Mouse (Mus musculus): ENCODE data around the gene Ccdc162. TPM values are rescaled to one million over a fixed set of nuclear protein-coding genes. Genes with fewer than 3 reads are reported as not detected.
"Not testable (repeated sequence)": the region's sequence is repeated elsewhere in the genome, so short reads cannot be mapped to it uniquely, and the experiment has no call there.

Ccdc162 gene
- polyA plus RNA-seq, 1 experiment from 2014 or later: 0.20 TPM

- Histone ChIP-seq H3K4me1 (ENCODE audit: insufficient read depth) (peaks cover 9% of the 10 kb centered on the region; the same call in 1 of the 2 replicates), H3K4me2 (peak overlapping the region; percentile 88), H3K27me3 (ENCODE audit: insufficient read depth, low read length) (no peaks in the 10 kb centered on the region), H3K36me3 (ENCODE audit: insufficient read depth) (peaks cover 7% of the 10 kb centered on the region; the same call in 1 of the 2 replicates), H3K27ac (ENCODE audit: low read depth) (peak overlapping the region; percentile 95), H3K9me3 (ENCODE audit: low read depth, low read length) (no peaks in the 10 kb centered on the region), H3K4me3 (ENCODE audit: low read depth, low read length) (peak overlapping the region; percentile 89), H3K9ac (peak overlapping the region; percentile 93)
- ATAC-seq (ENCODE audit: insufficient read depth) (peak; percentile 66), DNase-seq (peak; percentile 72)
- no peak for TF ChIP-seq CTCF (IDR thresholded peaks at IDR 0.05; ENCODE audit: low read depth)
- under 1% methylated on average over 65 of the region's 65 CpGs for whole genome bisulfite sequencing
Observed at GRCm38 (mm10) chr10:41519640-41520409, 196.6 kb downstream of the Ccdc162 start.

GRCm38 (mm10) chr10:41518981-41519618, 197.3 kb downstream of the Ccdc162 start, which contains the start of gene Cd164:
TSS of gene Cd164 (plus strand) at chr10:41519414.
- peak; percentile 94 for ATAC-seq (ENCODE audit: insufficient read depth)
- Histone ChIP-seq H3K4me3 (ENCODE audit: low read depth, low read length) (peak within 1 kb of the TSS; percentile 89), H3K9me3 (ENCODE audit: low read depth, low read length) (no peaks in the 10 kb centered on the region), H3K36me3 (ENCODE audit: insufficient read depth) (peaks cover 6% of the 10 kb centered on the region; the same call in 1 of the 2 replicates), H3K9ac (peak within 1 kb of the TSS; percentile 93), H3K27me3 (ENCODE audit: insufficient read depth, low read length) (no peaks in the 10 kb centered on the region), H3K4me1 (ENCODE audit: insufficient read depth) (peaks cover 9% of the 10 kb centered on the region; the same call in 1 of the 2 replicates), H3K27ac (ENCODE audit: low read depth) (peak within 1 kb of the TSS; percentile 95), H3K4me2 (peak within 1 kb of the TSS; percentile 88)
- peak; percentile 96 for DNase-seq
- TF ChIP-seq CTCF (IDR thresholded peaks at IDR 0.05; ENCODE audit: low read depth): no peak
- under 1% methylated on average over 66 of the region's 69 CpGs for WGBS

- peak; percentile 69 for TF ChIP-seq CTCF (IDR thresholded peaks at IDR 0.05; ENCODE audit: low read depth)
- peak overlapping the region; percentile 93 for H3K9ac ChIP-seq
- peak overlapping the region; percentile 88 for H3K4me2 ChIP-seq
- DNase-seq (peak; percentile 88), ATAC-seq (ENCODE audit: insufficient read depth) (peak; percentile 57)
- no peaks in the 10 kb centered on the region for H3K27me3 ChIP-seq (ENCODE audit: insufficient read depth, low read length)
- H3K36me3 ChIP-seq (ENCODE audit: insufficient read depth): peaks cover under 1% of the 10 kb centered on the region; the same call in 1 of the 2 replicates
- H3K4me1 ChIP-seq (ENCODE audit: insufficient read depth): peaks cover 9% of the 10 kb centered on the region; the same call in 1 of the 2 replicates
- WGBS: under 1% methylated on average over 23 of the region's 23 CpGs
- peak overlapping the region; percentile 89 for H3K4me3 ChIP-seq (ENCODE audit: low read depth, low read length)
- H3K27ac ChIP-seq (ENCODE audit: low read depth): peak overlapping the region; percentile 95
- no peaks in the 10 kb centered on the region for H3K9me3 ChIP-seq (ENCODE audit: low read depth, low read length)
Observed at GRCm38 (mm10) chr10:41518508-41518980, 197.9 kb downstream of the Ccdc162 start.

- DNase-seq: no peak
- H3K27me3 ChIP-seq (ENCODE audit: insufficient read depth, low read length): no peaks in the 10 kb centered on the region
- ATAC-seq (ENCODE audit: insufficient read depth): no peak
Observed at GRCm38 (mm10) chr10:41514921-41515320, 201.5 kb downstream of the Ccdc162 start.

GRCm38 (mm10) chr10:41514301-41514700, 202.1 kb downstream of the Ccdc162 start:
- no peak for TF ChIP-seq CTCF (IDR thresholded peaks at IDR 0.05; ENCODE audit: low read depth)
- no peak overlapping the region for H3K4me2 ChIP-seq
- H3K27ac ChIP-seq (ENCODE audit: low read depth): no peak overlapping the region
- DNase-seq: no peak
- no peaks in the 10 kb centered on the region for H3K36me3 ChIP-seq (ENCODE audit: insufficient read depth)
- WGBS: 65% methylated on average over 4 of the region's 4 CpGs
- ATAC-seq (ENCODE audit: insufficient read depth): no peak
- no peaks in the 10 kb centered on the region for H3K27me3 ChIP-seq (ENCODE audit: insufficient read depth, low read length)
- H3K4me3 ChIP-seq (ENCODE audit: low read depth, low read length): no peak overlapping the region
- no peaks in the 10 kb centered on the region for H3K4me1 ChIP-seq (ENCODE audit: insufficient read depth)
- H3K9me3 ChIP-seq (ENCODE audit: low read depth, low read length): no peaks in the 10 kb centered on the region
- no peak overlapping the region for H3K9ac ChIP-seq

More at GRCm38 (mm10) chr10:41514921-41515320, 201.5 kb downstream of the Ccdc162 start:
- Histone ChIP-seq H3K4me2 (no peak overlapping the region), H3K4me1 (ENCODE audit: insufficient read depth) (no peaks in the 10 kb centered on the region), H3K36me3 (ENCODE audit: insufficient read depth) (no peaks in the 10 kb centered on the region), H3K4me3 (ENCODE audit: low read depth, low read length) (no peak overlapping the region), H3K9me3 (ENCODE audit: low read depth, low read length) (no peaks in the 10 kb centered on the region), H3K9ac (no peak overlapping the region), H3K27ac (ENCODE audit: low read depth) (no peak overlapping the region)
- TF ChIP-seq CTCF (IDR thresholded peaks at IDR 0.05; ENCODE audit: low read depth): no peak

GRCm38 (mm10) chr10:41509160-41509559, 207.3 kb downstream of the Ccdc162 start:
- Histone ChIP-seq H3K4me3 (ENCODE audit: low read depth, low read length) (no peak overlapping the region), H3K4me2 (no peak overlapping the region), H3K9ac (no peak overlapping the region), H3K27ac (ENCODE audit: low read depth) (no peak overlapping the region), H3K36me3 (ENCODE audit: insufficient read depth) (no peaks in the 10 kb centered on the region), H3K9me3 (ENCODE audit: low read depth, low read length) (no peaks in the 10 kb centered on the region), H3K4me1 (ENCODE audit: insufficient read depth) (no peaks in the 10 kb centered on the region), H3K27me3 (ENCODE audit: insufficient read depth, low read length) (no peaks in the 10 kb centered on the region)
- DNase-seq (peak; percentile 43), ATAC-seq (ENCODE audit: insufficient read depth) (no peak)
- peak; percentile 55 for TF ChIP-seq CTCF (IDR thresholded peaks at IDR 0.05; ENCODE audit: low read depth)
- WGBS: 46% methylated on average over 2 of the region's 2 CpGs

GRCm38 (mm10) chr10:41505446-41505845, 211.0 kb downstream of the Ccdc162 start:
- H3K4me2 ChIP-seq; H3K4me3 ChIP-seq (ENCODE audit: low read depth, low read length); H3K4me1 ChIP-seq (ENCODE audit: insufficient read depth); H3K27me3 ChIP-seq (ENCODE audit: insufficient read depth, low read length); H3K36me3 ChIP-seq (ENCODE audit: insufficient read depth); H3K27ac ChIP-seq (ENCODE audit: low read depth); H3K9ac ChIP-seq; H3K9me3 ChIP-seq (ENCODE audit: low read depth, low read length): not testable (repeated sequence)
- DNase-seq: peak; percentile 93
- 2% methylated on average over 3 of the region's 3 CpGs for WGBS
- TF ChIP-seq CTCF (IDR thresholded peaks at IDR 0.05; ENCODE audit: low read depth): peak; percentile 83
- ATAC-seq (ENCODE audit: insufficient read depth): peak; percentile 38; the same call in 1 of the 2 replicates

All from lung, embryonic 14.5 days (tissue).